Mouse (Mus musculus): ENCODE results near the gene Cc2d2b. TPM values are rescaled to one million over a fixed set of nuclear protein-coding genes. Genes with fewer than 3 reads are reported as not detected.

Cc2d2b gene
- polyA plus RNA-seq, 1 experiment from 2014 or later, result 0.72 TPM

GRCm38 (mm10) chr19:40832361-40832760 is 83.8 kb downstream of the Cc2d2b start:
- 7% methylated on average over 5 of the region's 5 CpGs for WGBS (ENCODE audit: insufficient replicate concordance)
- Histone ChIP-seq H3K9me3 (replicated peaks; ENCODE audit: control insufficient read depth, low read length) (no peaks in the 10 kb centered on the region), H3K27ac (ENCODE audit: low read length) (no peak overlapping the region), H3K4me2 (ENCODE audit: low read depth, low read length) (peak overlapping the region; percentile 85), H3K4me3 (ENCODE audit: low read depth, low read length) (peak overlapping the region; percentile 85), H3K36me3 (ENCODE audit: control insufficient read depth, insufficient read depth) (peaks cover 2% of the 10 kb centered on the region; the same call in 1 of the 2 replicates), H3K27me3 (ENCODE audit: control insufficient read depth, insufficient read depth, low read depth, low read length) (no peaks in the 10 kb centered on the region; the same call in 1 of the 2 replicates), H3K9ac (ENCODE audit: low read depth, low read length) (peak overlapping the region; percentile 89), H3K4me1 (ENCODE audit: control insufficient read depth, low read depth, low read length) (peaks cover 14% of the 10 kb centered on the region)
- ATAC-seq (ENCODE audit: low read depth), result no peak

GRCm38 (mm10) chr19:40834436-40834835 is 85.9 kb downstream of the Cc2d2b start:
- peaks cover 14% of the 10 kb centered on the region for H3K4me1 ChIP-seq (ENCODE audit: control insufficient read depth, low read depth, low read length)
- H3K4me3 ChIP-seq (ENCODE audit: low read depth, low read length), result no peak overlapping the region
- H3K36me3 ChIP-seq (ENCODE audit: control insufficient read depth, insufficient read depth), result peaks cover 2% of the 10 kb centered on the region; the same call in 1 of the 2 replicates
- H3K27ac ChIP-seq (ENCODE audit: low read length), result no peak overlapping the region
- H3K4me2 ChIP-seq (ENCODE audit: low read depth, low read length), result no peak overlapping the region
- H3K27me3 ChIP-seq (ENCODE audit: control insufficient read depth, insufficient read depth, low read depth, low read length), result no peaks in the 10 kb centered on the region; the same call in 1 of the 2 replicates
- ATAC-seq (ENCODE audit: low read depth), result no peak
- H3K9me3 ChIP-seq (replicated peaks; ENCODE audit: control insufficient read depth, low read length), result no peaks in the 10 kb centered on the region
- WGBS (ENCODE audit: insufficient replicate concordance), result 86% methylated on average over 6 of the region's 6 CpGs
- no peak overlapping the region for H3K9ac ChIP-seq (ENCODE audit: low read depth, low read length)

GRCm38 (mm10) chr19:40838205-40838604 is 89.7 kb downstream of the Cc2d2b start:
- H3K4me2 ChIP-seq (ENCODE audit: low read depth, low read length), result no peak overlapping the region
- H3K36me3 ChIP-seq (ENCODE audit: control insufficient read depth, insufficient read depth), result peaks cover 2% of the 10 kb centered on the region; the same call in 1 of the 2 replicates
- no peak overlapping the region for H3K4me3 ChIP-seq (ENCODE audit: low read depth, low read length)
- H3K27me3 ChIP-seq (ENCODE audit: control insufficient read depth, insufficient read depth, low read depth, low read length), result no peaks in the 10 kb centered on the region
- 75% methylated on average over 7 of the region's 7 CpGs for WGBS (ENCODE audit: insufficient replicate concordance)
- H3K27ac ChIP-seq (ENCODE audit: low read length), result no peak overlapping the region
- H3K4me1 ChIP-seq (ENCODE audit: control insufficient read depth, low read depth, low read length), result no peaks in the 10 kb centered on the region; the same call in none of the 2 replicates
- no peak overlapping the region for H3K9ac ChIP-seq (ENCODE audit: low read depth, low read length)
- no peaks in the 10 kb centered on the region for H3K9me3 ChIP-seq (replicated peaks; ENCODE audit: control insufficient read depth, low read length)
- no peak for ATAC-seq (ENCODE audit: low read depth)

GRCm38 (mm10) chr19:40840303-40840702 is 91.8 kb downstream of the Cc2d2b start:
- Histone ChIP-seq H3K4me2 (ENCODE audit: low read depth, low read length) (no peak overlapping the region), H3K9ac (ENCODE audit: low read depth, low read length) (no peak overlapping the region), H3K27me3 (ENCODE audit: control insufficient read depth, insufficient read depth, low read depth, low read length) (no peaks in the 10 kb centered on the region), H3K27ac (ENCODE audit: low read length) (no peak overlapping the region), H3K4me3 (ENCODE audit: low read depth, low read length) (no peak overlapping the region), H3K9me3 (replicated peaks; ENCODE audit: control insufficient read depth, low read length) (no peaks in the 10 kb centered on the region), H3K36me3 (ENCODE audit: control insufficient read depth, insufficient read depth) (peaks cover 9% of the 10 kb centered on the region), H3K4me1 (ENCODE audit: control insufficient read depth, low read depth, low read length) (no peaks in the 10 kb centered on the region)
- no peak for ATAC-seq (ENCODE audit: low read depth)
- WGBS (ENCODE audit: insufficient replicate concordance), result 40% methylated on average over 6 of the region's 6 CpGs

- H3K9ac ChIP-seq (ENCODE audit: low read depth, low read length), result no peak overlapping the region
- H3K9me3 ChIP-seq (replicated peaks; ENCODE audit: control insufficient read depth, low read length), result no peaks in the 10 kb centered on the region
- no peak for ATAC-seq (ENCODE audit: low read depth)
- no peaks in the 10 kb centered on the region for H3K27me3 ChIP-seq (ENCODE audit: control insufficient read depth, insufficient read depth, low read depth, low read length)
- peaks cover 16% of the 10 kb centered on the region for H3K36me3 ChIP-seq (ENCODE audit: control insufficient read depth, insufficient read depth)
- WGBS (ENCODE audit: insufficient replicate concordance), result 74% methylated on average over 6 of the region's 6 CpGs
- no peak overlapping the region for H3K4me3 ChIP-seq (ENCODE audit: low read depth, low read length)
- no peak overlapping the region for H3K27ac ChIP-seq (ENCODE audit: low read length)
- H3K4me1 ChIP-seq (ENCODE audit: control insufficient read depth, low read depth, low read length), result no peaks in the 10 kb centered on the region
- no peak overlapping the region for H3K4me2 ChIP-seq (ENCODE audit: low read depth, low read length)
Observed at GRCm38 (mm10) chr19:40841083-40841482, 92.5 kb downstream of the Cc2d2b start.

- ATAC-seq (ENCODE audit: low read depth), result no peak
- Histone ChIP-seq H3K4me3 (ENCODE audit: low read depth, low read length) (no peak overlapping the region), H3K4me1 (ENCODE audit: control insufficient read depth, low read depth, low read length) (no peaks in the 10 kb centered on the region), H3K27ac (ENCODE audit: low read length) (no peak overlapping the region), H3K9me3 (replicated peaks; ENCODE audit: control insufficient read depth, low read length) (no peaks in the 10 kb centered on the region), H3K4me2 (ENCODE audit: low read depth, low read length) (no peak overlapping the region), H3K27me3 (ENCODE audit: control insufficient read depth, insufficient read depth, low read depth, low read length) (no peaks in the 10 kb centered on the region), H3K9ac (ENCODE audit: low read depth, low read length) (no peak overlapping the region), H3K36me3 (ENCODE audit: control insufficient read depth, insufficient read depth) (peaks cover 17% of the 10 kb centered on the region)
- WGBS (ENCODE audit: insufficient replicate concordance), result 82% methylated on average over 13 of the region's 13 CpGs
Observed at GRCm38 (mm10) chr19:40841593-40841992, 93.0 kb downstream of the Cc2d2b start.

GRCm38 (mm10) chr19:40844731-40845130 is 96.2 kb downstream of the Cc2d2b start:
- H3K36me3 ChIP-seq (ENCODE audit: control insufficient read depth, insufficient read depth), result peaks cover 15% of the 10 kb centered on the region
- no peak overlapping the region for H3K27ac ChIP-seq (ENCODE audit: low read length)
- no peaks in the 10 kb centered on the region for H3K4me1 ChIP-seq (ENCODE audit: control insufficient read depth, low read depth, low read length)
- H3K9me3 ChIP-seq (replicated peaks; ENCODE audit: control insufficient read depth, low read length), result no peaks in the 10 kb centered on the region
- no peak overlapping the region for H3K9ac ChIP-seq (ENCODE audit: low read depth, low read length)
- H3K4me2 ChIP-seq (ENCODE audit: low read depth, low read length), result no peak overlapping the region
- no peak for ATAC-seq (ENCODE audit: low read depth)
- no peaks in the 10 kb centered on the region for H3K27me3 ChIP-seq (ENCODE audit: control insufficient read depth, insufficient read depth, low read depth, low read length)
- WGBS (ENCODE audit: insufficient replicate concordance), result 79% methylated on average over 13 of the region's 13 CpGs
- no peak overlapping the region for H3K4me3 ChIP-seq (ENCODE audit: low read depth, low read length)

- ATAC-seq (ENCODE audit: low read depth), result no peak
- H3K4me1 ChIP-seq (ENCODE audit: control insufficient read depth, low read depth, low read length), result no peaks in the 10 kb centered on the region
- no peaks in the 10 kb centered on the region for H3K9me3 ChIP-seq (replicated peaks; ENCODE audit: control insufficient read depth, low read length)
- H3K9ac ChIP-seq (ENCODE audit: low read depth, low read length), result no peak overlapping the region
- H3K27ac ChIP-seq (ENCODE audit: low read length), result no peak overlapping the region
- no peaks in the 10 kb centered on the region for H3K27me3 ChIP-seq (ENCODE audit: control insufficient read depth, insufficient read depth, low read depth, low read length)
- peaks cover 15% of the 10 kb centered on the region for H3K36me3 ChIP-seq (ENCODE audit: control insufficient read depth, insufficient read depth)
- WGBS (ENCODE audit: insufficient replicate concordance), result 72% methylated on average over 12 of the region's 12 CpGs
- no peak overlapping the region for H3K4me2 ChIP-seq (ENCODE audit: low read depth, low read length)
- no peak overlapping the region for H3K4me3 ChIP-seq (ENCODE audit: low read depth, low read length)
Observed at GRCm38 (mm10) chr19:40849391-40849790, 100.8 kb downstream of the Cc2d2b start.

GRCm38 (mm10) chr19:40859555-40859954 is 111.0 kb downstream of the Cc2d2b start:
- no peaks in the 10 kb centered on the region for H3K9me3 ChIP-seq (replicated peaks; ENCODE audit: control insufficient read depth, low read length)
- no peak overlapping the region for H3K4me3 ChIP-seq (ENCODE audit: low read depth, low read length)
- H3K9ac ChIP-seq (ENCODE audit: low read depth, low read length), result no peak overlapping the region
- H3K4me2 ChIP-seq (ENCODE audit: low read depth, low read length), result no peak overlapping the region
- WGBS (ENCODE audit: insufficient replicate concordance), result 31% methylated on average over 4 of the region's 4 CpGs
- H3K27ac ChIP-seq (ENCODE audit: low read length), result no peak overlapping the region
- ATAC-seq (ENCODE audit: low read depth), result no peak
- no peaks in the 10 kb centered on the region for H3K4me1 ChIP-seq (ENCODE audit: control insufficient read depth, low read depth, low read length)
- no peaks in the 10 kb centered on the region for H3K36me3 ChIP-seq (ENCODE audit: control insufficient read depth, insufficient read depth)
- H3K27me3 ChIP-seq (ENCODE audit: control insufficient read depth, insufficient read depth, low read depth, low read length), result no peaks in the 10 kb centered on the region

All from liver, embryonic 16.5 days (tissue).